8 mouse cellular contexts compared by ENCODE assay signal in genomic region chr1:133034091-133034460, GRCm38 (mm10). TPM values are rescaled to one million over a fixed set of nuclear protein-coding genes. Genes with fewer than 3 reads are reported as not detected.
A peak's percentile ranks its signal among the peaks of the same experiment; 100 is the strongest.
DNase-seq lines count a peak whose midpoint lies in the region; ATAC-seq and TF ChIP-seq lines count a peak whose summit lies in the region.

No protein-coding gene starts in this region.

- H3K9me3 ChIP-seq in limb, embryonic 13.5 days: no peaks in the 10 kb centered on the region
- H3K9me3 ChIP-seq in midbrain, embryonic 12.5 days: no peaks in the 10 kb centered on the region

- intact Hi-C loops in gastrocnemius, adult 2 months (cut with DNase I): no loop called here

- TF ChIP-seq CTCF in gastrocnemius, adult 2 months (IDR thresholded peaks at IDR 0.05): no peak

- peak overlapping the region; percentile 81 for H3K27ac ChIP-seq in gastrocnemius, adult 2 months
- peak overlapping the region; percentile 15; the same call in 1 of the 2 replicates for H3K27ac ChIP-seq in limb, embryonic 13.5 days
- 0 out of 2 replicates have a peak overlapping the region, but pooled peaks have one; percentile 52 for H3K27ac ChIP-seq in midbrain, embryonic 12.5 days (replicated peaks)

- DNase-seq in thymus, postnatal 14 days: peak; percentile 42
- DNase-seq in thymus, adult 18-20 months: no peak
- peak; percentile 61 for DNase-seq in cerebellum, adult 9-11 months
- peak; percentile 56 for DNase-seq in gastrocnemius, adult 2 months
- peak; percentile 85 for DNase-seq in hindlimb bud, embryonic 11.5 days (ENCODE audit: extremely low spot score, low read depth, low spot score)
- peak; percentile 60 for DNase-seq in testis, postnatal 14 days (ENCODE audit: low spot score)

- 5% methylated on average over 11 of the region's 11 CpGs for WGBS in limb, embryonic 13.5 days
- 2% methylated on average over 11 of the region's 11 CpGs for WGBS in midbrain, embryonic 12.5 days

- H3K9ac ChIP-seq in limb, embryonic 13.5 days: no peak overlapping the region
- H3K9ac ChIP-seq in midbrain, embryonic 12.5 days (replicated peaks): no peak overlapping the region

- no peaks in the 10 kb centered on the region for H3K36me3 ChIP-seq in limb, embryonic 13.5 days
- no peaks in the 10 kb centered on the region for H3K36me3 ChIP-seq in midbrain, embryonic 12.5 days

- peak overlapping the region; percentile 65 for H3K4me2 ChIP-seq in limb, embryonic 13.5 days (replicated peaks)
- peak overlapping the region; percentile 60 for H3K4me2 ChIP-seq in midbrain, embryonic 12.5 days (replicated peaks)

- H3K4me1 ChIP-seq in limb, embryonic 13.5 days: peaks cover 9% of the 10 kb centered on the region
- H3K4me1 ChIP-seq in midbrain, embryonic 12.5 days: peaks cover 9% of the 10 kb centered on the region

- peak overlapping the region; percentile 90 for H3K4me3 ChIP-seq in gastrocnemius, adult 2 months
- H3K4me3 ChIP-seq in limb, embryonic 13.5 days: peak overlapping the region; percentile 57
- peak overlapping the region; percentile 54 for H3K4me3 ChIP-seq in midbrain, embryonic 12.5 days

- ATAC-seq in limb, embryonic 13.5 days (ENCODE audit: low FRiP score, low read depth): peak; percentile 60
- peak; percentile 66 for ATAC-seq in midbrain, embryonic 12.5 days (ENCODE audit: low FRiP score, low read depth)

- H3K27me3 ChIP-seq in limb, embryonic 13.5 days: no peaks in the 10 kb centered on the region
- H3K27me3 ChIP-seq in midbrain, embryonic 12.5 days: no peaks in the 10 kb centered on the region

RNA-seq across cellular contexts. Expression of gene Mdm4, which starts 3.7 kb away (rescaled TPM):
- 10 to 100 TPM; 26.3 to 32.4 TPM for total RNA-seq in gastrocnemius, adult 2 months (2021)
- 40.2 and 45.9 TPM in 2 replicates for polyA plus RNA-seq in limb, embryonic 13.5 days (2015; fragmentation: Nextera tagmentation; extraction: Ambion mirVana)
- polyA plus RNA-seq in midbrain, embryonic 12.5 days (2016; fragmentation: Nextera tagmentation; extraction: Ambion mirVana): 50.1 and 56.4 TPM in 2 replicates

RNA-seq across cellular contexts. Expression of gene Pik3c2b, which starts 11.4 kb away (rescaled TPM):
- 10 to 100 TPM in 1 of 2 experiments, 1 to 10 TPM in 1; 9.8 to 11.0 TPM for total RNA-seq in gastrocnemius, adult 2 months (2021)
- 6.8 and 7.1 TPM in 2 replicates for polyA plus RNA-seq in limb, embryonic 13.5 days (2015; fragmentation: Nextera tagmentation; extraction: Ambion mirVana)
- 21.3 and 21.7 TPM in 2 replicates for polyA plus RNA-seq in midbrain, embryonic 12.5 days (2016; fragmentation: Nextera tagmentation; extraction: Ambion mirVana)

Comparison
In these comparisons a context has a peak if more than half of its experiments do, and no peak if none do; other contexts are left out.
1. DNase-seq: peak in thymus, postnatal 14 days (single experiment), cerebellum, adult 9-11 months (single experiment), gastrocnemius, adult 2 months (single experiment), hindlimb bud, embryonic 11.5 days (single experiment) and testis, postnatal 14 days (single experiment); none in thymus, adult 18-20 months (0 of 2).
2. H3K27ac ChIP-seq: peak in every context shown above with its lines; median percentile 81 in gastrocnemius, adult 2 months; 52 in midbrain, embryonic 12.5 days; 15 in limb, embryonic 13.5 days.
3. Peak in every context shown above with its lines, with median percentiles within 50 percentile points of each other: H3K4me3 ChIP-seq.